Mouse (Mus musculus) midbrain, embryonic 11.5 days (tissue): Measurements from ENCODE around the gene Ano4. TPM values are rescaled to one million over a fixed set of nuclear protein-coding genes. Genes with fewer than 3 reads are reported as not detected.

ENCODE experiments used
- ATAC-seq: fragments of 200-750 bp; cut with Nextera tagmentation; 2 replicates; pipeline ENCODE4 v1.8.0; 2017; ENCODE audit warnings: moderate TSS enrichment, moderate library complexity; ENCODE audit not compliant: low FRiP score
- DNase-seq: peaks from one replicate; pipeline ENCODE4 v3.0.0; 2015; ENCODE audit warnings: low spot score; ENCODE audit errors: missing footprints
- H3K27ac ChIP-seq: fragments of 300-500 bp; sonication (generic); 2 replicates; pipeline ENCODE4 v1.5.1; 2014; ENCODE audit warnings: low read depth, low read length
- H3K27me3 ChIP-seq: fragments of 300-500 bp; sonication (generic); 2 replicates; pipeline ENCODE4 v1.6.1; 2014; ENCODE audit warnings: mild to moderate bottlenecking, low read length, moderate library complexity, mixed read lengths; ENCODE audit not compliant: control insufficient read depth, insufficient read depth
- H3K36me3 ChIP-seq: fragments of 300-500 bp; sonication (generic); 2 replicates; pipeline ENCODE4 v1.6.1; 2014; ENCODE audit warnings: mild to moderate bottlenecking, low read length, moderate library complexity, mixed read lengths; ENCODE audit not compliant: control insufficient read depth, insufficient read depth
- H3K4me1 ChIP-seq: fragments of 300-500 bp; sonication (generic); 2 replicates; pipeline ENCODE4 v1.6.1; 2014; ENCODE audit warnings: low read length; ENCODE audit not compliant: control insufficient read depth, insufficient read depth
- H3K4me2 ChIP-seq: fragments of 300-500 bp; sonication (generic); 2 replicates; pipeline ENCODE4 v1.6.1; 2014; ENCODE audit warnings: mild to moderate bottlenecking, moderate library complexity
- H3K4me3 ChIP-seq: fragments of 300-500 bp; sonication (generic); 2 replicates; pipeline ENCODE4 v1.5.1; 2014; ENCODE audit warnings: low read depth, low read length
- H3K9ac ChIP-seq: fragments of 300-500 bp; sonication (generic); 2 replicates; pipeline ENCODE4 v1.6.1; 2014; ENCODE audit warnings: low read length
- H3K9me3 ChIP-seq: fragments of 300-500 bp; sonication (generic); 2 replicates; pipeline ENCODE4 v1.6.1; 2016; ENCODE audit warnings: low read length; ENCODE audit not compliant: control insufficient read depth
- WGBS: fragments of 180-500 bp; shearing (Covaris S2); extraction: QIAGEN DNeasy Blood & Tissue Kit; methylation state at CpG from one replicate; pipeline ENCODE4 v1.1.7; 2014; 5-methylcytosine and 5-hydroxymethylcytosine counted together
- polyA plus RNA-seq: library from polyadenylated mRNA; unstranded; fragments of >200 nt; fragmentation: Nextera tagmentation; extraction: Ambion mirVana; gene quantifications from 2 replicates; pipeline ENCODE4 v1.2.1, GENCODE M21; 2014

The Ano4 gene
- polyA plus RNA-seq, 1 experiment from 2014 or later = 2.1 TPM

GRCm38 (mm10) chr10:89326383-89326782 is 18.2 kb downstream of the Ano4 start:
- Histone ChIP-seq H3K4me2 (no peak overlapping the region), H3K4me3 (no peak overlapping the region), H3K27ac (no peak overlapping the region), H3K9ac (no peak overlapping the region), H3K36me3 (no peaks in the 10 kb centered on the region), H3K9me3 (no peaks in the 10 kb centered on the region), H3K4me1 (0 out of 2 replicates have a peak, but pooled peaks cover 3% of the 10 kb centered on the region), H3K27me3 (no peaks in the 10 kb centered on the region)
- DNase-seq (no peak), ATAC-seq (no peak)
- WGBS = 95% methylated on average over 5 of the region's 5 CpGs

- H3K27ac ChIP-seq = no peak overlapping the region
- H3K4me1 ChIP-seq = no peaks in the 10 kb centered on the region
- H3K36me3 ChIP-seq = no peaks in the 10 kb centered on the region
- no peaks in the 10 kb centered on the region for H3K9me3 ChIP-seq
- DNase-seq (no peak), ATAC-seq (no peak)
- H3K27me3 ChIP-seq = no peaks in the 10 kb centered on the region
- H3K4me3 ChIP-seq = no peak overlapping the region
- H3K4me2 ChIP-seq = no peak overlapping the region
- no peak overlapping the region for H3K9ac ChIP-seq
These were observed 37.0 kb downstream of the Ano4 start for GRCm38 (mm10) chr10:89307566-89307965.

- 84% methylated on average over 2 of the region's 2 CpGs for WGBS
- ATAC-seq = no peak
These were observed 44.2 kb downstream of the Ano4 start for GRCm38 (mm10) chr10:89300346-89300745.

GRCm38 (mm10) chr10:89292784-89293183 is 51.8 kb downstream of the Ano4 start:
- Histone ChIP-seq H3K36me3 (no peaks in the 10 kb centered on the region), H3K4me1 (no peaks in the 10 kb centered on the region), H3K9ac (no peak overlapping the region), H3K9me3 (no peaks in the 10 kb centered on the region), H3K27ac (no peak overlapping the region), H3K27me3 (no peaks in the 10 kb centered on the region), H3K4me2 (no peak overlapping the region), H3K4me3 (no peak overlapping the region)
- no peak for ATAC-seq
- DNase-seq = no peak
- 78% methylated on average over 3 of the region's 3 CpGs for WGBS

More at GRCm38 (mm10) chr10:89300346-89300745, 44.2 kb downstream of the Ano4 start:
- no peak overlapping the region for H3K4me2 ChIP-seq
- H3K4me3 ChIP-seq = no peak overlapping the region
- H3K27me3 ChIP-seq = no peaks in the 10 kb centered on the region
- H3K4me1 ChIP-seq = no peaks in the 10 kb centered on the region
- no peaks in the 10 kb centered on the region for H3K9me3 ChIP-seq
- no peaks in the 10 kb centered on the region for H3K36me3 ChIP-seq
- no peak for DNase-seq
- no peak overlapping the region for H3K27ac ChIP-seq
- no peak overlapping the region for H3K9ac ChIP-seq

GRCm38 (mm10) chr10:89290698-89291097 is 53.9 kb downstream of the Ano4 start:
- DNase-seq (no peak), ATAC-seq (no peak)
- no peaks in the 10 kb centered on the region for H3K36me3 ChIP-seq
- no peak overlapping the region for H3K4me3 ChIP-seq
- no peaks in the 10 kb centered on the region for H3K4me1 ChIP-seq
- no peak overlapping the region for H3K27ac ChIP-seq
- 77% methylated on average over 6 of the region's 6 CpGs for WGBS
- H3K9me3 ChIP-seq = no peaks in the 10 kb centered on the region
- H3K4me2 ChIP-seq = no peak overlapping the region
- H3K27me3 ChIP-seq = no peaks in the 10 kb centered on the region
- no peak overlapping the region for H3K9ac ChIP-seq

GRCm38 (mm10) chr10:89289290-89289689 is 55.3 kb downstream of the Ano4 start:
- Histone ChIP-seq H3K27ac (no peak overlapping the region), H3K36me3 (no peaks in the 10 kb centered on the region), H3K4me2 (no peak overlapping the region), H3K4me3 (no peak overlapping the region), H3K27me3 (no peaks in the 10 kb centered on the region), H3K9ac (no peak overlapping the region), H3K9me3 (no peaks in the 10 kb centered on the region), H3K4me1 (no peaks in the 10 kb centered on the region)
- DNase-seq (no peak), ATAC-seq (no peak)
- 91% methylated on average over 4 of the region's 4 CpGs for WGBS

- Histone ChIP-seq H3K4me3 (no peak overlapping the region), H3K4me1 (no peaks in the 10 kb centered on the region), H3K9ac (no peak overlapping the region), H3K27me3 (no peaks in the 10 kb centered on the region), H3K36me3 (no peaks in the 10 kb centered on the region), H3K4me2 (no peak overlapping the region), H3K27ac (no peak overlapping the region), H3K9me3 (no peaks in the 10 kb centered on the region)
- ATAC-seq = peak; percentile 50; the same call in 1 of the 2 replicates
- DNase-seq = no peak
- WGBS = 74% methylated on average over 5 of the region's 5 CpGs
These were observed 64.2 kb downstream of the Ano4 start for GRCm38 (mm10) chr10:89280402-89280801.

GRCm38 (mm10) chr10:89273001-89273680 is 71.4 kb downstream of the Ano4 start:
- H3K9me3 ChIP-seq = no peaks in the 10 kb centered on the region
- no peaks in the 10 kb centered on the region for H3K36me3 ChIP-seq
- no peak overlapping the region for H3K27ac ChIP-seq
- no peak overlapping the region for H3K4me3 ChIP-seq
- no peak for ATAC-seq
- no peak overlapping the region for H3K9ac ChIP-seq
- no peaks in the 10 kb centered on the region for H3K4me1 ChIP-seq
- 89% methylated on average over 3 of the region's 3 CpGs for WGBS
- DNase-seq = no peak
- H3K27me3 ChIP-seq = no peaks in the 10 kb centered on the region
- H3K4me2 ChIP-seq = no peak overlapping the region

GRCm38 (mm10) chr10:89267312-89267711 is 77.2 kb downstream of the Ano4 start:
- ATAC-seq = no peak
- Histone ChIP-seq H3K36me3 (no peaks in the 10 kb centered on the region), H3K27ac (no peak overlapping the region), H3K9me3 (no peaks in the 10 kb centered on the region), H3K4me2 (no peak overlapping the region), H3K4me3 (no peak overlapping the region), H3K9ac (no peak overlapping the region), H3K4me1 (no peaks in the 10 kb centered on the region), H3K27me3 (no peaks in the 10 kb centered on the region)
- 80% methylated on average over 3 of the region's 3 CpGs for WGBS
- no peak for DNase-seq
